Mouse (Mus musculus) thymus, adult 2 months (tissue): ENCODE data around the gene Aifm1.

ENCODE experiments used
- CTCF ChIP-seq: fragments of 200-500 bp; IDR thresholded peaks from 2 replicates; pipeline ENCODE4 v1.5.1; 2012; ENCODE audit warnings: mild to moderate bottlenecking, control low read depth, low read length, moderate library complexity, borderline replicate concordance; ENCODE audit not compliant: control insufficient read depth, poor library complexity, insufficient read depth; ENCODE audit errors: extremely low read depth
- POLR2A ChIP-seq: fragments of 200-500 bp; IDR thresholded peaks from 2 replicates; pipeline ENCODE4 v1.6.1; 2012; ENCODE audit warnings: mild to moderate bottlenecking, low read length, control low read depth, moderate library complexity; ENCODE audit not compliant: control insufficient read depth, poor library complexity, insufficient read depth; ENCODE audit errors: extremely low read depth

DNA sequence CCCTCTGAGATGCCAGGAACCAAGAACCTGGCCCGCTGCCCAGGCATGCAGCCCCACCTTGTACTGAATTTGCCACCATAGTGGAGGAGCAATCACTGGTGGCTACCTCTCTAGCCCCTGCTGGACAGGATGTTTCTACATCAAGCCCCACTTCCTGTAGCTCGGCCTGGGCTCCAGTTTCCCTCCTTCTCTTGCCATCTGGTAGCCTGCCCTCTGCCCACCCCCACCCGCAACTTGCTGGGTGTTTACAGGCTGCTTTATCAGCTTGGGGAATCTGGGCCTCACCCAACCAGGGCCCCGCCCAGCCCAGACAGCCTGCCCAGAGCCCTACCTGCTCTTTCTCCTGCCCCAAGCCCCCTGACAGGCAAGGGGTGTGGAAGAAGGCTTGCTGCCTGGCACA is 74.3 kb downstream of the Aifm1 start:
- TF ChIP-seq CTCF: no peak
- TF ChIP-seq POLR2A: no peak
